Comparison of ENCODE assay signal across 10 mouse cellular contexts in genomic region chr12:17769476-17770172, GRCm38 (mm10).
DNase-seq lines count a peak whose midpoint lies in the region; ATAC-seq and TF ChIP-seq lines count a peak whose summit lies in the region.
"Had no signal": no experiment of that assay in that cellular context is flagged by ENCODE, and none has a peak within 500 bp of the region (broad histone marks: within the 10 kb centered on the region; RNA-seq: fewer than 3 reads in every experiment).

No protein-coding gene starts in this region.

- H3K4me1 ChIP-seq in brown adipose tissue, adult 24 weeks (ENCODE audit: control insufficient read depth, insufficient read depth, insufficient read length, low read length), result peaks cover 40% of the 10 kb centered on the region
- H3K4me1 ChIP-seq in heart, embryonic 15.5 days (replicated peaks), result peaks cover 30% of the 10 kb centered on the region
- peaks cover 13% of the 10 kb centered on the region for H3K4me1 ChIP-seq in lung, embryonic 15.5 days
- H3K4me1 ChIP-seq: hindbrain, embryonic 15.5 days had no signal

- no peaks in the 10 kb centered on the region for H3K9me3 ChIP-seq in heart, embryonic 15.5 days (replicated peaks)
- no peaks in the 10 kb centered on the region for H3K9me3 ChIP-seq in lung, embryonic 15.5 days
- H3K9me3 ChIP-seq: hindbrain, embryonic 15.5 days had no signal

- intact Hi-C loops in gastrocnemius, adult 2 months (cut with DNase I), result loop anchor here (5.0 kb wide), 1 partner anchor 77 kb away; the partner anchor contains the start of gene Hpcal1
- intact Hi-C loops in gastrocnemius, postnatal 14 days (cut with DNase I; ENCODE audit: low total_unique reads), result loop anchor here (5.0 kb wide), 1 partner anchor 77 kb away; the partner anchor contains the start of gene Hpcal1

- no peak overlapping the region for H3K9ac ChIP-seq in heart, embryonic 15.5 days
- H3K9ac ChIP-seq in lung, embryonic 15.5 days, result no peak overlapping the region
- H3K9ac ChIP-seq: hindbrain, embryonic 15.5 days had no signal

- H3K27ac ChIP-seq in gastrocnemius, adult 2 months, result peak overlapping the region; percentile 78
- peak overlapping the region; percentile 88 for H3K27ac ChIP-seq in brown adipose tissue, adult 24 weeks (replicated peaks; ENCODE audit: low read depth, low read length)
- H3K27ac ChIP-seq in heart, embryonic 15.5 days, result peak overlapping the region; percentile 58
- H3K27ac ChIP-seq in lung, embryonic 15.5 days, result peak overlapping the region; percentile 37
- H3K27ac ChIP-seq: hindbrain, embryonic 15.5 days had no signal

- H3K27me3 ChIP-seq in heart, embryonic 15.5 days, result peaks cover 11% of the 10 kb centered on the region; the same call in 1 of the 2 replicates
- H3K27me3 ChIP-seq in lung, embryonic 15.5 days, result no peaks in the 10 kb centered on the region
- H3K27me3 ChIP-seq: hindbrain, embryonic 15.5 days had no signal

- H3K36me3 ChIP-seq in heart, embryonic 15.5 days, result no peaks in the 10 kb centered on the region
- no peaks in the 10 kb centered on the region for H3K36me3 ChIP-seq in lung, embryonic 15.5 days
- H3K36me3 ChIP-seq: hindbrain, embryonic 15.5 days had no signal

- no peak for DNase-seq in gastrocnemius, adult 2 months
- no peak for DNase-seq in gastrocnemius, postnatal 14 days
- DNase-seq in right cerebral cortex, postnatal 14 days, result no peak
- DNase-seq in adipocyte (ENCODE audit: low spot score), result no peak
- DNase-seq in cerebellum, adult 9-11 months, result no peak
- DNase-seq: cerebellum, adult 9-10 months had no signal

- H3K4me2 ChIP-seq in heart, embryonic 15.5 days, result peak overlapping the region; percentile 17; the same call in 1 of the 2 replicates
- no peak overlapping the region for H3K4me2 ChIP-seq in lung, embryonic 15.5 days
- H3K4me2 ChIP-seq: hindbrain, embryonic 15.5 days had no signal

- H3K4me3 ChIP-seq in gastrocnemius, adult 2 months, result no peak overlapping the region
- no peak overlapping the region for H3K4me3 ChIP-seq in brown adipose tissue, adult 24 weeks (ENCODE audit: insufficient read depth, low read depth, low read length)
- no peak overlapping the region for H3K4me3 ChIP-seq in heart, embryonic 15.5 days
- H3K4me3 ChIP-seq in lung, embryonic 15.5 days, result no peak overlapping the region
- H3K4me3 ChIP-seq: hindbrain, embryonic 15.5 days had no signal

- TF ChIP-seq CTCF in gastrocnemius, adult 2 months (IDR thresholded peaks at IDR 0.05), result no peak

- WGBS in heart, embryonic 15.5 days, result 17% methylated on average over 2 of the region's 2 CpGs
- 47% methylated on average over 2 of the region's 2 CpGs for WGBS in lung, embryonic 15.5 days

- peak; percentile 93 for ATAC-seq in heart, embryonic 15.5 days (replicated peaks; ENCODE audit: insufficient number of reproducible peaks, insufficient read depth, low FRiP score, low read depth)
- ATAC-seq in lung, embryonic 15.5 days (ENCODE audit: borderline replicate concordance, extremely low read depth, low FRiP score, low TSS enrichment), result no peak

Comparison
In these comparisons a context has a peak if more than half of its experiments do, and no peak if none do; other contexts are left out.
1. H3K27ac ChIP-seq: peak in every context shown above with its lines; median percentile 88 in brown adipose tissue, adult 24 weeks; 78 in gastrocnemius, adult 2 months; 58 in heart, embryonic 15.5 days; 37 in lung, embryonic 15.5 days.